Mouse (Mus musculus) induced T-regulatory cell, adult 2 months (primary cell): ENCODE results near the gene Cryba4.
A peak's percentile ranks its signal among the peaks of the same experiment; 100 is the strongest.

Source experiments
- DNase-seq: peaks from one replicate; pipeline ENCODE4 v3.0.0-alpha.2; 2012; ENCODE audit warnings: low read depth

The Cryba4 gene

GRCm38 (mm10) chr5:112265515-112265914 lies 13.2 kb upstream of the Cryba4 start:
- DNase-seq: peak; percentile 50

- DNase-seq: no peak
These were observed 12.8 kb upstream of the Cryba4 start for GRCm38 (mm10) chr5:112265110-112265509.

GRCm38 (mm10) chr5:112264099-112264498 lies 11.8 kb upstream of the Cryba4 start:
- DNase-seq: peak; percentile 63

GRCm38 (mm10) chr5:112260818-112261217 lies 8.5 kb upstream of the Cryba4 start:
- DNase-seq: no peak

- DNase-seq: no peak
These were observed 7.7 kb upstream of the Cryba4 start for GRCm38 (mm10) chr5:112259862-112260650.

GRCm38 (mm10) chr5:112257896-112258295 lies 5.6 kb upstream of the Cryba4 start:
- DNase-seq: no peak

- DNase-seq: no peak
These were observed 4.1 kb upstream of the Cryba4 start for GRCm38 (mm10) chr5:112256457-112256856.

- no peak for DNase-seq
These were observed 3.1 kb upstream of the Cryba4 start, which contains the start of gene Crybb1 for GRCm38 (mm10) chr5:112255426-112255825. Gene Crybb1, plus strand, starts transcription at chr5:112255815.

- no peak for DNase-seq
These were observed 2.0 kb upstream of the Cryba4 start for GRCm38 (mm10) chr5:112254282-112254806.

GRCm38 (mm10) chr5:112253169-112253568 lies 851 bp upstream of the Cryba4 start:
- DNase-seq: peak; percentile 76

- no peak for DNase-seq
These were observed 3.2 kb downstream of the Cryba4 start for GRCm38 (mm10) chr5:112249106-112249505.

GRCm38 (mm10) chr5:112247399-112247798 lies 4.9 kb downstream of the Cryba4 start:
- DNase-seq: no peak

GRCm38 (mm10) chr5:112244890-112245615 lies 7.3 kb downstream of the Cryba4 start:
- no peak for DNase-seq

GRCm38 (mm10) chr5:112244275-112244562 lies 8.1 kb downstream of the Cryba4 start:
- no peak for DNase-seq

- DNase-seq: no peak
These were observed 8.6 kb downstream of the Cryba4 start for GRCm38 (mm10) chr5:112243539-112244274.

- DNase-seq: no peak
These were observed 9.3 kb downstream of the Cryba4 start for GRCm38 (mm10) chr5:112243041-112243440.

GRCm38 (mm10) chr5:112242361-112242778 lies 9.9 kb downstream of the Cryba4 start:
- DNase-seq: peak; percentile 85

- no peak for DNase-seq
These were observed 10.5 kb downstream of the Cryba4 start for GRCm38 (mm10) chr5:112241849-112242248.

GRCm38 (mm10) chr5:112240761-112241160 lies 11.6 kb downstream of the Cryba4 start:
- DNase-seq: peak; percentile 93

GRCm38 (mm10) chr5:112238781-112239482 lies 13.4 kb downstream of the Cryba4 start:
- no peak for DNase-seq

GRCm38 (mm10) chr5:112237866-112238570 lies 14.3 kb downstream of the Cryba4 start:
- DNase-seq: no peak
